Mouse (Mus musculus): ENCODE results near the gene C1qtnf7.

C1qtnf7 gene

GRCm38 (mm10) chr5:43539168-43539516 is 23.8 kb downstream of the C1qtnf7 start:
- in situ Hi-C loops (cut with MseI, MboI): no loop called here

GRCm38 (mm10) chr5:43539871-43540270 is 24.5 kb downstream of the C1qtnf7 start:
- in situ Hi-C loops (cut with MseI, MboI): no loop called here

- in situ Hi-C loops (cut with MseI, MboI): no loop called here
These were observed 26.2 kb downstream of the C1qtnf7 start for GRCm38 (mm10) chr5:43541492-43541891.

GRCm38 (mm10) chr5:43542246-43542845 is 27.0 kb downstream of the C1qtnf7 start:
- in situ Hi-C loops (cut with MseI, MboI): no loop called here

GRCm38 (mm10) chr5:43549951-43550350 is 34.6 kb downstream of the C1qtnf7 start:
- in situ Hi-C loops (cut with MseI, MboI): no loop called here

GRCm38 (mm10) chr5:43550444-43550843 is 35.1 kb downstream of the C1qtnf7 start:
- in situ Hi-C loops (cut with MseI, MboI): no loop called here

- in situ Hi-C loops (cut with MseI, MboI): no loop called here
These were observed 39.5 kb downstream of the C1qtnf7 start for GRCm38 (mm10) chr5:43554871-43555270.

GRCm38 (mm10) chr5:43555406-43555805 is 40.1 kb downstream of the C1qtnf7 start:
- in situ Hi-C loops (cut with MseI, MboI): no loop called here

GRCm38 (mm10) chr5:43557436-43557835 is 42.1 kb downstream of the C1qtnf7 start:
- in situ Hi-C loops (cut with MseI, MboI): no loop called here

GRCm38 (mm10) chr5:43561639-43562252 is 46.4 kb downstream of the C1qtnf7 start:
- in situ Hi-C loops (cut with MseI, MboI): no loop called here

- in situ Hi-C loops (cut with MseI, MboI): no loop called here
These were observed 54.5 kb downstream of the C1qtnf7 start for GRCm38 (mm10) chr5:43569720-43570359.

- in situ Hi-C loops (cut with MseI, MboI): no loop called here
These were observed 67.5 kb downstream of the C1qtnf7 start for GRCm38 (mm10) chr5:43582876-43583275.

- in situ Hi-C loops (cut with MseI, MboI): no loop called here
These were observed 68.2 kb downstream of the C1qtnf7 start for GRCm38 (mm10) chr5:43583326-43584120.

GRCm38 (mm10) chr5:43584464-43584863 is 69.1 kb downstream of the C1qtnf7 start:
- in situ Hi-C loops (cut with MseI, MboI): no loop called here

- in situ Hi-C loops (cut with MseI, MboI): no loop called here
These were observed 70.3 kb downstream of the C1qtnf7 start for GRCm38 (mm10) chr5:43585406-43586245.

GRCm38 (mm10) chr5:43588791-43589439 is 73.6 kb downstream of the C1qtnf7 start:
- in situ Hi-C loops (cut with MseI, MboI): no loop called here

- in situ Hi-C loops (cut with MseI, MboI): no loop called here
These were observed 74.1 kb downstream of the C1qtnf7 start for GRCm38 (mm10) chr5:43589440-43589830.

GRCm38 (mm10) chr5:43590311-43590731 is 75.0 kb downstream of the C1qtnf7 start:
- in situ Hi-C loops (cut with MseI, MboI): no loop called here

- in situ Hi-C loops (cut with MseI, MboI): no loop called here
These were observed 86.3 kb downstream of the C1qtnf7 start for GRCm38 (mm10) chr5:43601601-43602000.

- in situ Hi-C loops (cut with MseI, MboI): no loop called here
These were observed 87.2 kb downstream of the C1qtnf7 start for GRCm38 (mm10) chr5:43602518-43602917.

GRCm38 (mm10) chr5:43603559-43603958 is 88.2 kb downstream of the C1qtnf7 start:
- in situ Hi-C loops (cut with MseI, MboI): no loop called here

All from mouse trophoblast stem cell (cell line).